Mouse (Mus musculus) skeletal muscle tissue, postnatal 0 days (tissue): Measurements from ENCODE around the gene Zfand2b. TPM values are rescaled to one million over a fixed set of nuclear protein-coding genes. Genes with fewer than 3 reads are reported as not detected.

ENCODE experiments used
- microRNA-seq, 2 experiments: library from miRNA; unstranded; fragments of <30 nt; microRNA quantifications; one replicate each; pipeline ENCODE4; 2016
- polyA plus RNA-seq: library from polyadenylated mRNA; unstranded; fragments of >200 nt; fragmentation: Nextera tagmentation; extraction: Ambion mirVana; gene quantifications from 2 replicates; pipeline ENCODE4 v1.2.1, GENCODE M21; 2015

Zfand2b gene
- 23.6 and 26.7 TPM in 2 replicates for polyA plus RNA-seq

DNA sequence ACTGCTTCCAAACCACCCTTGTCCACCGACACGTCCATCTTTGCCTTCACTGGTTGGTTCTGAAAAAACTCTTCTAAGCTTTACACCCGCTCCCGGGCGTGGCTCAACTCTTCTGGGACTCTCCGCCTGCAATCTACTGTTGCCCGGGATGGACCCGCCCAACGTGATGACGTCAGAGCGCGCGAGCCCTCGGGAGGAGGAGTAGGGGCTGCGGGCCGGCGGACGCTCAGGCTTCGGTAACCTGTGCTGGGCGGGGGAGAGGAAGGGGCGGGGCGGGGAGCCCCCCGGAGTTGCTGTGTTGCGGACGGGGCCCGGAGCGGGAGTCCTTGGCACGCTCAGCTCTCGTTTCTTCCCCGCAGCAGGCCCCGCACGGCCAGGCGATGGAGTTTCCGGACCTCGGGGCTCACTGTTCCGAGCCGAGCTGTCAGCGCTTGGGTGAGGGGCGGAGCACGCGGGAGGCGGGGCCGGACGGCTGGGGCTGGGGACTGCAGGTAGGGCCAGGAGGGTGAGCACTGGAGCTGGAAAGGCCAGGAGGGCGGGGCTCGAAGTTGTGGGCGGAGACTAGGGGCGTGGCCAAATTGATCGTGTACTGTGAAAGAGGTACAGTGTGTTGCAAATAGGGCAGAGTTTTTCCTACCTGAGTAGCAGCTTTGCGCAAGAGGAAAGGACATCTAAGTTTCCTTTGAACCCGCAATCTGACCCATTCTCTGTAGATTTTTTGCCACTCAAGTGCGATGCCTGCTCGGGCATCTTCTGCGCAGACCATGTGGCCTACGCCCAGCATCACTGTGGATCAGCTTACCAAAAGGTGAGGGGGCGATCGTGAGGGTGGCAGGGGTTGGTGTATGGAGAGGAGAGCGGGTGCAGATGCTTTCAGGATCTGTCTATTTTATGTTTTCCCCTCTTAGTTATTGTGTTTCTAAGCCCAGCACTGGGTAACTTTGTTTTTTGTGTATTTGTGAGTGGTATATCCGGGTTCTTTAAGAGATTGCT, at the start of gene Zfand2b:
Zfand2b (plus strand) TSS at position 175 of the 993 bp plus-strand sequence.

DNA sequence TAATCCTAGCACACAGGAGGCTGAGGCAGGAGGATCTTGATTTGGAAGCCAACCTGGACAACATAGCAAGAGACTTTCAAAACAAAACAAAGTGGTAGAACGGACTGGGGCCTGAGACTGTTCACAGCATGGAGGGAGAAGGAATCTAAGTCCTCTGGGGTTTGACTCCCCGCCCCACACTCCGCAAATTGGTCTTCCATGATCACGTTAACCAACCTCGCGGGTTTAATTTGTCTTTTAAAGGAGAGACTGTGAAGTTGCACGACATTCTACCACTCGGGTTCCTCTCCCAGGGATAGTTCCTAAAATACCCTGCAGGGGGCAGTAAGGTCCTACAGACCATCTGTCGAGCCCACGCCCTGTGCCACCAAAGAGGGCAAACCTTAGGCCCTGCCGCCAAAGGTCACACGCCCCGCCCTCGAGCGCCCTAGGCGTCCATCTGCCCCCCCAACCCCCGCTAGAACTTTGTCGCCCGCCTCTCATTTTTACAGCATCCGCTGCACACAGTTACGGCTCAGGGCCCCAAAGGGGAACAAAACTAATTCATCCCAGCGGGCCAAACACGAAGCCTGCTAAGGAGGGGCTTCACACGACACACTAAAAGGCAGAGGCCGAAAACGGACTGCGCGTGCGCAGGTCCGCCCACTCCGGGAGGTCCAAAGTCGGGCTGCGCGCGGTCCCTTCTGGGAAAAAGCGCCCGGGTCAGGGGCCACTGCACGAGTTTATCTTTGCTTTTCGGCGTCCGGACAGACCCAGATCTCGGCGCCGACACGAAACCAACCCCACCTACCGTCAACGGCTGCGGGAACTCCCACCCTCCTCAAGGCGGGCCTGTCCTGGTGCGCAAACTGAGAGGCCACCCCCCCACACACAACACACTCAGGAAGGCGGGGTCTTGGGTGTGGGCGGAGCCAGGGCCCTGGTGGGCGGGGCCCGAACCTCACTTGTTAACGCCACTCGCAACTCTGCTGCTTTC, 43.8 kb upstream of the Zfand2b start, which contains the start of gene Nhej1:
Nhej1 (minus strand) TSS at position 855 of the 976 bp plus-strand sequence.

DNA sequence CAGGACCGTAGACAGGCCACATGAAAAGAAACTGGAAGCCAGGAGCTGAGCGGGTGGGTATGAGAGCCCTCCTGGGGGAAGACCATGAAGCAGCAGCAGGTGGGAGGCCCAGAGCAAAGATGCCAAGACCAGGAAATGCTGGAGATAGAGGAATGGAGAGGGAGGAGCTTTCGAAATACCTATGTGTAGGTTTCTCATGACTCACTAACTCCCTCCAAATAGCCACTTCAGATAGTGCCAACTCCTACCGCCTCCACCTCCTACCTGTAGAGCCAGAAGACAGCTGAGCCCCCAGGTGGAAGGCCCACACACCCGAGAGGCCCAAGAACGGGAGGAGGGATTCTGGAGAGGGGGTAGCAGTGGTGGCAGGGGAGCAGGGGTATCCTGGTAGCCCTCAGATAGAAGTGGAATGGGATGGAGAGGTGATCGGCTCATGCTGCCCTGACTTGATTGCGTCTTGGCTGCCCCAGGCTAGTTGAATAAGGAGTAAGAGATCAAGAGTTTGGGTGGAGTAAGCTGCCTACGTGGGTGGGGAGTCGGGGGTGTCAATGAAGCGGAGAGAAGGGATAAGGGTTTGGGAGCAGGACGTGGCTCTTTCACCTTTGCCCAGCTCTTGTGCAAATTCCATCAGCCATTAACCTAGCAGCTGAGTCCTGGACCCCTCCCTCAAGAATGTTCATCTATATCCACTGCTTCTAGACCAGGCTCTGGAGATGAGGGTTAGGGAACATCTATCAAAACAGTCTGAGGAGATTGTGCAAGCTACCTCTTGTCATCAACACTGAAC, 34.8 kb upstream of the Zfand2b start, which contains the start of gene Slc23a3:
Slc23a3 (minus strand) TSS at position 470 of the 787 bp plus-strand sequence.

DNA sequence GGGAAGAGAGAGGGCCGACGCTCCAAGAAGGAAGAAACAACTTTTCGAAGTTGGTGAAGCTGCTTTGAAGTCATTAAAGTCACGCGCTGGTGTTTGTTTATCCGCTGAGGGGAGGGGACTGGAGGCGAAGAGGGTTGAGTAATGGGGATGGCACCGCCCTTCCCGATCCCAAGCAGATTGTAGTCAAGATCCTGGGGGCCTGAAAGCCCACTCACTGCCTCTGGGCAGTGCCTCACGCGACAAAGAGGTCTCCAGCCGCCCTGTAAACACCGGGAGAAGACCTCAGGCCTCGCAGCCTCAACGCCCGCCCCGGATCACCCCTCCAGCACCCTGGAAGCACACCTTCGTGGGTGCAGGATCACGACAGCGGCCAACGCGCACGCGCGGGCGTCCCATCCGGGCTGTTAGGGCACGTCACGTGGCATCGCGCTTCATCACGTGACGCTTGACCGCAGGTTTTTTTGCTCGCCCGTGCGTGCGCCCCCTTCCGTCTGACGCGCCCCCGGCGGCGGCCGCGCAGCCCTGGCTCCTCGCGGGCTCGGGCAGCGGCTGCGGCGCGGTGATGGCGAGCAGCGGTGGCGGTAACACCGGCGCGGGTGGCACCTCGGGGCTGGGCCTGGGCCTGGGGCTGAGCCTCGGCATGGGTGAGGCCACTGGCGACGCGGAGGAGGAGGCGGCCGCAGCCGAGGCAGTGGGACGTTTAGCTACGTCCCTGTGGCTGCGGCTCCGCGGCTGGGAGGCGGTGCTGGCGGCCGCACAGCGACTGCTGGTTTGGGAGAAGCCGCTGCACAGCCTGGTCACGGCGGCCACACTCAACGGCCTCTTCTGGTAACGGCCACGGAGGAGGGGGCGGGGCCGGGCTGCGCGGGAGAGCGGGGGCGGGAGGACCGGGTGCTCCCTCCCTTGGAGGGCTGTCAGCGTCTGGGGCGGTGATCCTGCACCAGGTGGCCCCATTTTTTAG, 25.9 kb upstream of the Zfand2b start, which contains the start of the genes Cnppd1 and Retreg2:
Cnppd1 (minus strand) TSS at position 411 of the 961 bp plus-strand sequence.
Retreg2 (plus strand) TSS at position 478 of the 961 bp plus-strand sequence.

DNA sequence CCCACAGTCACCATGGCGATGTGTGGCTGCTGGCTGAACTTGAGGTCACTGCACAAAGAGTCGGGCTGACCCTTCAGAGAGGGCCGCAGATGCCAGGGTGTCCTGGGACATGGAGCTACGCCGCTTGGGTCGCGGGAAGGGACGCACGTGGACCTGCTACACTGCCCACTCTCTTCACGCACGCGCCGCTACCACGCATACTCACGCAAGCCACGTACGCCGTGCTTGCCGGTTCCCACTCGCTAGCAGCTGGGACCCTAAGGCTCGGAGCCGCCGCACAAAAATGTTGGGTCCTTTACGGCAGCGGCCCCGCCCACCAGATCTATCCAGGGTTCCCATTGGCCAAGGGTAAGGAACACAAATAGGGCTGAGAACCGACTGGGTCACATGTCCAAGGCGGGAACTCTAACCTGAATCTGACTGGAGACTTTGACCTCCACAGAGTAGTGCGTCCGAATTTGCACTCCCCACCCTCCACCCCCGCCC, 11.7 kb downstream of the Zfand2b start, which contains the start of gene Abcb6:
Abcb6 (minus strand) TSS at position 288 of the 486 bp plus-strand sequence.

DNA sequence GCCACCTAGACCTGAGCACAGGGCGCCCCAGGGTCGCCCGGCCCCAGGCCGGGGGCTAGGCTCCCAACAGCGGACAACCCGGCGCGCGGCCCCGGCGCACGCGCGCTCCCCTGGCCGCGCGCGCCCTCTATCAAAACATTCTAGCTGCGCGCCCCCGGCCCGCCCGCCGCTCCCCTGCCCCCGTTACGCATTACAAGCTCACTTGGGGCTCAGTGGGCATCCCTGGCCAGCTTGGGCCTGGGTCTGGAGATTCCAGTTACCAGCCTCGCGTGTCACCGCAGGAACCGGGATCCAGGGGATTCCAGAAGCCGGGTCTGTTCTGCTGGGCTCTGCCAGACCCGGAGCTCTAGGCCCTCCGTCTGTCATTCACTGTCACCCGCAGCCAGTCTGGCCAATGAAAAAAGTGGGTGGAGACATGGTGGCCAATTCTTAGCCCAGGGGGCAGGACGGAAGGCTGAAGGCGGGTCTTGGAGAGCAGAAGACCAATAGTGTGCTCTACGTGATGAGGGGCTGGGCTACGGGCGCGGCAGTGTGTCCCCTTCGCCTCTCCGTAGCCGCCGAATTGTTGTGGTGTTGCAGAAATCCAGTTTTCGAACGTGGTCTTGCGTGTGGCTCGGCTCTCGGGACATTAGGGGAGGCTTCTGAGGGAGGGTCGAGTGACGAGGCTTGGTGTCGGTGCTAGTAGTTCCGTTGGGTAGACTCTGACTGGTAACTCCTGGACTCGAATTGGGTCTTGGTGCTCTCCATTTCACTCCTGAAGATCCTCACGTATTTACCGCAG, 23.4 kb downstream of the Zfand2b start, which contains the start of the genes Ankzf1 and Atg9a:
Ankzf1 (plus strand) TSS at position 530 of the 781 bp plus-strand sequence.
Atg9a (minus strand) TSS at position 575 of the 781 bp plus-strand sequence.

DNA sequence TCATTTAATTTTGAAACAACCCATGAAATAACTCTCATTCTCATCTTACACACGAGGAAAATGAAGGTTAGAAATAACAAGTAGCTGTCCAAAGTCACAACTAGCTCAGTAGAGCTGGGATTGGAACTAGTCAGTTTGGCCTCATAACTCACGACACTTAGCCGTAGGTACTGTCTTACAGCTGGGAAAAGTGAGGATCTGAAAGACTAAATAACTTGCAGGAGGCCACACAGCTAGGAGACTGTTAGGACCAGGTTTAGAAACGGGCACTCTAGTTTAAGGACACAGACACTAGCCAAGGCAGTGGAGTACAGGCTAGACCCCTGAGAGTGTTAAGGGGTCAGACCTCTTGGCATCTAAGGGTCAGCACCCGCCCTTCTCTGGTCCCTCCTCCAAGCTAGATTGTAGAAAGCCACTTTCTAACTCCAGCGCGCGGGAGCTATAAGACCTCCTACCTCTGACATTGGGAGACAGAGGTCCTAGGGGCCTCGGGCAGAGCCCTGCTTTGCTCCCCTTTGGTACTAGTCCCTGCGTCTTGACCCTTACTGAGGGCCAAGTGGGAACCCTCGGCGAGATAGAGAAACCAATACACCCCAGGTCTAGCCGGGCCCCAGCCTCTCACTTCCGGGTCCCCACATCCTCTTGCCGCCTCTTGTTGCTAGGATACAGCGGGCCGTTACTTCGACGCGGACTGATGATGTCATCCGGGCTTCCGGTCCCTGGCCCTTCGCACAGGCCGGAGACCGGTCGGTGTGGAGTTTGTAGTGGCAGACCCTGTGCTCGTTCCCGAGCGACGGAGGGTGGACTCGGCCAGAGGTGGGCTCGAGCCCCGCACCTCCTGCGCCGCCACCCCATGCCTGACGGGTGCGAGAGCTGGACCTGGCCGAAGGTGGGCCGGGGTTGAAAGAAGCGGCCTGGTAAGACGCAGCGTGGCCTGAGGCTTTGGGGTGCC, 42.0 kb downstream of the Zfand2b start, which contains the start of the genes Glb1l and Stk16:
Glb1l (minus strand) TSS at position 678 of the 952 bp plus-strand sequence.
Stk16 (plus strand) TSS at position 703 of the 952 bp plus-strand sequence.

DNA sequence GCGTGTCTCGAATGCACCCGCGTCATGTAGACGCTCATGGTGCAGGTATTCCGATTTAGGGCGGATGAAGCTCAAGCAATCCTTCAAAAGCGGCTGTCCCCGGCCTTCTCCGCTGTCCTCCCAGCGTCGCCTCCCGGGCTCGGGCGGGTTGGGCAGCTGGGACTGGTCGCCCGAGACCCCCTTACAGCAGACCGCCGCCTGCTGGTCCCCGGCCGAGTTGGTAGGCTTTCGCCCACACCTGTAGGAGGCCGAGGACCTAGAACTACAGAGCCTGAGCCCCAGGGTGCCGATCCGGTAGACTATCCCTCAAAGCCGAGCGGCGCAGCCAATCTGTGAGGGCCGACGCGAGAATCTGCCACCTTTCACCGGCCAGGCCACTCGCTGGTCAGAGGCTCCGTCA, 51.1 kb downstream of the Zfand2b start, which contains the start of gene Tuba4a:
Tuba4a (minus strand) TSS at position 335 of the 400 bp plus-strand sequence.

Small RNA genes within 50 kb of the gene (microRNA-seq; reads per million reads assigned to microRNA genes)
- 0 reads per million in 2 experiments for gene Gm27943

Other genes with a start within 250 kb of the Zfand2b start
- not detected in 2 replicates for gene Cfap65, start 233.0 kb upstream of the Zfand2b start, polyA plus RNA-seq
- gene Ihh, start 217.0 kb upstream of the Zfand2b start, polyA plus RNA-seq, result 0.32 TPM in 1 of 2 replicates, not detected in the other
- gene Nhej1, start 43.4 kb upstream of the Zfand2b start, polyA plus RNA-seq, result 7.6 and 9.8 TPM in 2 replicates
- 0.09 and 0.15 TPM in 2 replicates for gene Slc23a3, start 34.8 kb upstream of the Zfand2b start, polyA plus RNA-seq
- gene Cnppd1, start 25.9 kb upstream of the Zfand2b start, polyA plus RNA-seq, result 30.1 and 31.4 TPM in 2 replicates
- gene Retreg2, start 25.9 kb upstream of the Zfand2b start, polyA plus RNA-seq, result 20.3 and 22.1 TPM in 2 replicates
- 38.0 and 41.5 TPM in 2 replicates for gene Abcb6, start 11.7 kb downstream of the Zfand2b start, polyA plus RNA-seq
- 10.5 and 11.8 TPM in 2 replicates for gene Ankzf1, start 23.5 kb downstream of the Zfand2b start, polyA plus RNA-seq
- 29.1 and 34.9 TPM in 2 replicates for gene Atg9a, start 23.6 kb downstream of the Zfand2b start, polyA plus RNA-seq
- gene Glb1l, start 42.2 kb downstream of the Zfand2b start, polyA plus RNA-seq, result 4.6 and 5.3 TPM in 2 replicates
- gene Stk16, start 42.2 kb downstream of the Zfand2b start, polyA plus RNA-seq, result 43.6 and 48.1 TPM in 2 replicates
- 163 and 207 TPM in 2 replicates for gene Tuba4a, start 51.2 kb downstream of the Zfand2b start, polyA plus RNA-seq
- gene A630095N17Rik, start 63.5 kb downstream of the Zfand2b start, polyA plus RNA-seq, result not detected in 2 replicates
- 27.1 and 28.1 TPM in 2 replicates for gene Dnajb2, start 67.8 kb downstream of the Zfand2b start, polyA plus RNA-seq
- gene Ptprn, start 95.9 kb downstream of the Zfand2b start, polyA plus RNA-seq, result 0.11 and 0.13 TPM in 2 replicates
- gene Resp18, start 109.8 kb downstream of the Zfand2b start, polyA plus RNA-seq, result 0.21 TPM in 1 of 2 replicates, not detected in the other
- gene Dnpep, start 149.3 kb downstream of the Zfand2b start, polyA plus RNA-seq, result 103 and 105 TPM in 2 replicates
- gene Des, start 191.7 kb downstream of the Zfand2b start, polyA plus RNA-seq, result 2,318 and 2,325 TPM in 2 replicates
- 12.7 and 16.2 TPM in 2 replicates for gene Speg, start 206.7 kb downstream of the Zfand2b start, polyA plus RNA-seq